Mouse (Mus musculus): ENCODE measurements at regions not wholly inside any gene's neighbourhood (a gene's known extent, or its start where the extent isn't known, plus 50 kb on each side); places are given as distances from the start of the nearest gene placed in this dataset.

DNA sequence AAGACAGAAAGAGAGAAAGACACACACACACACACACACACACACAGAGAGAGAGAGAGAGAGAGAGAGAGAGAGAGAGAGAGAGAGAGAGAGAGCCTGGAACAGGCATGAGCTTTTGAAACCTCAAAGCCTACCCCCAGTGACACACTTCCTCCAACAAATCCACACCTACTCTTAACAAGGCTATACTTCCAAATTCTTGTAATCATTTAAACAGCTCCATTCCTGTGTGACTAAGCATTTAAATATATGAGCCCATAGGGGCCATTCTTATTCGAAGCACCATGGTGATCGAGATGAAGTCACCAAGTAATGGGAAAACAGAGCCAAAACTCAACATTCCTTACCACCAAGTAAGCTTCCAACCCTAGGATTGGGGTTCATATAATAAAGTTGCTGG, 250.1 kb downstream of the Galc start:
- Histone ChIP-seq H3K27me3 (ENCODE audit: control insufficient read depth, insufficient read depth, low read length) (no peaks in the 10 kb centered on the region), H3K36me3 (ENCODE audit: control insufficient read depth, insufficient read depth, low read length) (no peaks in the 10 kb centered on the region), H3K4me3 (ENCODE audit: low read depth, low read length) (no peak overlapping the region), H3K9ac (ENCODE audit: low read length) (no peak overlapping the region), H3K4me1 (replicated peaks; ENCODE audit: control insufficient read depth, insufficient read depth, low read length) (no peaks in the 10 kb centered on the region), H3K9me3 (ENCODE audit: control insufficient read depth, low read length) (no peaks in the 10 kb centered on the region), H3K4me2 (ENCODE audit: low read depth, low read length, severe bottlenecking) (no peak overlapping the region), H3K27ac (ENCODE audit: low read depth, low read length) (no peak overlapping the region)
- DNase-seq (ENCODE audit: low spot score), result no peak
- ATAC-seq (replicated peaks; ENCODE audit: low FRiP score), result no peak
- WGBS, result 91% methylated on average over 2 of the region's 2 CpGs

- H3K9ac ChIP-seq (ENCODE audit: low read length), result no peak overlapping the region
- H3K27me3 ChIP-seq (ENCODE audit: control insufficient read depth, insufficient read depth, low read length), result no peaks in the 10 kb centered on the region
- no peaks in the 10 kb centered on the region for H3K4me1 ChIP-seq (replicated peaks; ENCODE audit: control insufficient read depth, insufficient read depth, low read length)
- no peak overlapping the region for H3K4me3 ChIP-seq (ENCODE audit: low read depth, low read length)
- ATAC-seq (replicated peaks; ENCODE audit: low FRiP score) (peak; percentile 51; the same call in 1 of the 2 replicates), DNase-seq (ENCODE audit: low spot score) (no peak)
- H3K4me2 ChIP-seq (ENCODE audit: low read depth, low read length, severe bottlenecking), result no peak overlapping the region
- no peaks in the 10 kb centered on the region for H3K36me3 ChIP-seq (ENCODE audit: control insufficient read depth, insufficient read depth, low read length)
- H3K9me3 ChIP-seq (ENCODE audit: control insufficient read depth, low read length), result no peaks in the 10 kb centered on the region
- no peak overlapping the region for H3K27ac ChIP-seq (ENCODE audit: low read depth, low read length)
- WGBS, result 56% methylated on average over 5 of the region's 5 CpGs
These were observed 253.4 kb downstream of the Galc start for GRCm38 (mm10) chr12:98005671-98006469.

DNA sequence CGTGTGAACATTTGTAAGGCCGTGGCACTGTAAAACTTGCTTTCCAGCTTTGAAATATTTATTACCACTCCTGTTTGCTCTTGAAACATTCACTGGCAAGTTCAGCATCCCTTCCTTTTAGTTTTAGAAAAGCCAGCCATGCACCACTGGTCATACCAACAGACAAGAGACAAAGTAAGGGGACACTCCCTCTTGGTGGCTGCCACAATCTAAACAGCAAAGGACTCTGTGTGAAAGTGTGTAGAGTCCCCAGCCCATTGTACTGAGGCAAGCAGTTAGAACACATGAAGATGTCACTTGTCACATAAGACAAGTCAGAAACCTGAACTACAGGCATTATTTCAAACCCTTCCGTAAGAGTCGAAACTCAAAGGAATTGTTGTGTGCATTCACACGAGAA, 257.0 kb downstream of the Galc start:
- 93% methylated on average over 5 of the region's 5 CpGs for WGBS
- no peak overlapping the region for H3K4me2 ChIP-seq (ENCODE audit: low read depth, low read length, severe bottlenecking)
- no peaks in the 10 kb centered on the region for H3K4me1 ChIP-seq (replicated peaks; ENCODE audit: control insufficient read depth, insufficient read depth, low read length)
- no peaks in the 10 kb centered on the region for H3K9me3 ChIP-seq (ENCODE audit: control insufficient read depth, low read length)
- H3K36me3 ChIP-seq (ENCODE audit: control insufficient read depth, insufficient read depth, low read length), result no peaks in the 10 kb centered on the region
- ATAC-seq (replicated peaks; ENCODE audit: low FRiP score) (no peak), DNase-seq (ENCODE audit: low spot score) (no peak)
- H3K27me3 ChIP-seq (ENCODE audit: control insufficient read depth, insufficient read depth, low read length), result no peaks in the 10 kb centered on the region
- no peak overlapping the region for H3K9ac ChIP-seq (ENCODE audit: low read length)
- no peak overlapping the region for H3K27ac ChIP-seq (ENCODE audit: low read depth, low read length)
- no peak overlapping the region for H3K4me3 ChIP-seq (ENCODE audit: low read depth, low read length)

DNA sequence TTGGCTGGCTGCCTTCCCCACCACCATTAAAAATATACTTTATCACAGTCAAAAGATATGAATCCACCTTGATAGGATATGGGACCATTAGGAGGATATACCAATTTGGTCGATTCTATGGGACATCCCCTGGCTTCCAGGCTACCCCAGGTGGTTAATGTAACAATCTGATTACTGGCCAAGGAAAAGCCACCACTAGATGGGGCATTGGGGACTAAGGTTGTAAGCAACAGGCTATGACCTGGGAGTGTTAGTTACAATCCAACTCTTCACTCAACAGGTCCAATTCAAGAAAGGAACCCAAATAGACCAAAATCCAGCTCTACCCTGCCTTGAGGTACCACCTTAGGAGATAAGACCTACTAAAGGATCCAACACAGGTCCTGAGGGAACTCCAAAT, 264.4 kb downstream of the Galc start:
- Histone ChIP-seq H3K9me3 (ENCODE audit: control insufficient read depth, low read length) (no peaks in the 10 kb centered on the region), H3K27me3 (ENCODE audit: control insufficient read depth, insufficient read depth, low read length) (no peaks in the 10 kb centered on the region), H3K4me3 (ENCODE audit: low read depth, low read length) (no peak overlapping the region), H3K27ac (ENCODE audit: low read depth, low read length) (no peak overlapping the region), H3K4me2 (ENCODE audit: low read depth, low read length, severe bottlenecking) (no peak overlapping the region), H3K9ac (ENCODE audit: low read length) (no peak overlapping the region), H3K4me1 (replicated peaks; ENCODE audit: control insufficient read depth, insufficient read depth, low read length) (no peaks in the 10 kb centered on the region), H3K36me3 (ENCODE audit: control insufficient read depth, insufficient read depth, low read length) (no peaks in the 10 kb centered on the region)
- DNase-seq (ENCODE audit: low spot score), result no peak
- 49% methylated on average over 1 of the region's 1 CpGs for WGBS
- no peak for ATAC-seq (replicated peaks; ENCODE audit: low FRiP score)

DNA sequence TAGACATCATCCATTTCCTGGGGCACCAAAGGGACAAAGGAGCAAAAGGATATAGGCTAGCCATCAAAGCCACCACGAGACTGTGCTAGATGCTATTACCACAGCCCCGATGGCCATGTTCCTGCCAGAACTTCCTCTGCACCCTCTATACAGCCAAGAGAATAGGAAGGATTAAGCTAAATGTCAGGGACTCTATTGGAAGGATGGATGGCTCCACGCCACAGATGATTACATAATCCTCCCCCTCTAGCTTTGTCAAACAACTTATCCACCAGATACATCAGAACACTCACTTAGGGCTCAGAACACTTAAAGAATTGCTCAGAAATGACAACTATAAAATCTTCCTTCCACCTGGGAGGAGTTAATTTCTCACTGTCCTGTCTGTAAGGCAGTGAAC, 265.3 kb downstream of the Galc start:
- Histone ChIP-seq H3K9me3 (ENCODE audit: control insufficient read depth, low read length) (no peaks in the 10 kb centered on the region), H3K36me3 (ENCODE audit: control insufficient read depth, insufficient read depth, low read length) (no peaks in the 10 kb centered on the region), H3K4me3 (ENCODE audit: low read depth, low read length) (no peak overlapping the region), H3K27me3 (ENCODE audit: control insufficient read depth, insufficient read depth, low read length) (no peaks in the 10 kb centered on the region), H3K4me1 (replicated peaks; ENCODE audit: control insufficient read depth, insufficient read depth, low read length) (no peaks in the 10 kb centered on the region), H3K9ac (ENCODE audit: low read length) (no peak overlapping the region), H3K4me2 (ENCODE audit: low read depth, low read length, severe bottlenecking) (no peak overlapping the region), H3K27ac (ENCODE audit: low read depth, low read length) (no peak overlapping the region)
- no peak for DNase-seq (ENCODE audit: low spot score)
- 77% methylated on average over 3 of the region's 3 CpGs for WGBS
- ATAC-seq (replicated peaks; ENCODE audit: low FRiP score), result no peak

DNA sequence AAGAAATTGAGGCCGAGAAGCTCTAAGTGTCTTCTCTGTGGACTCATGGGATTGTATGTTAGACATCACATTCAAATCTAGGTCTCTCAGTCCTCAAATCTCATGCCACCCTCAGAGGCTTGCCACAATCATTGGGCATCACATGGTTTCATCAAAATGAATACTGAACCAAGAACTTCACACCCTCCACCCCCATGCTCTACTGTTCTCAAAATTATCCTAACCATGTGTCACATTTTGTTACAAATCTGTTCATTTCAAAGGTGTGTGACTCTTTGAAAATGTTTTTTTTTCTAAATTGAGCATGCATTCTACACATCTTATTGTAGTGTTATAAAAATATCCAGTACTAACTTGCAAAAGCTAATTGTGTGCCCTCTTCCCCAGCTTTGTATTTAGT, 275.9 kb downstream of the Galc start:
- no peak for DNase-seq (ENCODE audit: low spot score)
- WGBS, result 92% methylated on average over 1 of the region's 1 CpGs
- Histone ChIP-seq H3K4me3 (ENCODE audit: low read depth, low read length) (no peak overlapping the region), H3K27ac (ENCODE audit: low read depth, low read length) (no peak overlapping the region), H3K4me1 (replicated peaks; ENCODE audit: control insufficient read depth, insufficient read depth, low read length) (no peaks in the 10 kb centered on the region), H3K9ac (ENCODE audit: low read length) (no peak overlapping the region), H3K9me3 (ENCODE audit: control insufficient read depth, low read length) (no peaks in the 10 kb centered on the region), H3K4me2 (ENCODE audit: low read depth, low read length, severe bottlenecking) (no peak overlapping the region), H3K27me3 (ENCODE audit: control insufficient read depth, insufficient read depth, low read length) (no peaks in the 10 kb centered on the region), H3K36me3 (ENCODE audit: control insufficient read depth, insufficient read depth, low read length) (no peaks in the 10 kb centered on the region)
- no peak for ATAC-seq (replicated peaks; ENCODE audit: low FRiP score)

GRCm38 (mm10) chr12:97978668-97979067, 280.6 kb downstream of the Galc start:
- Histone ChIP-seq H3K36me3 (ENCODE audit: control insufficient read depth, insufficient read depth, low read length) (no peaks in the 10 kb centered on the region), H3K27me3 (ENCODE audit: control insufficient read depth, insufficient read depth, low read length) (no peaks in the 10 kb centered on the region), H3K27ac (ENCODE audit: low read depth, low read length) (no peak overlapping the region), H3K4me2 (ENCODE audit: low read depth, low read length, severe bottlenecking) (no peak overlapping the region), H3K4me1 (replicated peaks; ENCODE audit: control insufficient read depth, insufficient read depth, low read length) (no peaks in the 10 kb centered on the region), H3K9me3 (ENCODE audit: control insufficient read depth, low read length) (no peaks in the 10 kb centered on the region), H3K4me3 (ENCODE audit: low read depth, low read length) (no peak overlapping the region), H3K9ac (ENCODE audit: low read length) (no peak overlapping the region)
- ATAC-seq (replicated peaks; ENCODE audit: low FRiP score) (0 out of 2 replicates have a peak, but pooled peaks have one; percentile 17), DNase-seq (ENCODE audit: low spot score) (no peak)
- 71% methylated on average over 3 of the region's 3 CpGs for WGBS

- no peak overlapping the region for H3K4me3 ChIP-seq (ENCODE audit: low read depth, low read length)
- WGBS, result 37% methylated on average over 8 of the region's 8 CpGs
- H3K4me2 ChIP-seq (ENCODE audit: low read depth, low read length, severe bottlenecking), result no peak overlapping the region
- DNase-seq (ENCODE audit: low spot score) (no peak), ATAC-seq (replicated peaks; ENCODE audit: low FRiP score) (peak; percentile 84)
- H3K27ac ChIP-seq (ENCODE audit: low read depth, low read length), result no peak overlapping the region
- no peaks in the 10 kb centered on the region for H3K36me3 ChIP-seq (ENCODE audit: control insufficient read depth, insufficient read depth, low read length)
- no peaks in the 10 kb centered on the region for H3K27me3 ChIP-seq (ENCODE audit: control insufficient read depth, insufficient read depth, low read length)
- H3K9me3 ChIP-seq (ENCODE audit: control insufficient read depth, low read length), result no peaks in the 10 kb centered on the region
- H3K4me1 ChIP-seq (replicated peaks; ENCODE audit: control insufficient read depth, insufficient read depth, low read length), result no peaks in the 10 kb centered on the region
- H3K9ac ChIP-seq (ENCODE audit: low read length), result no peak overlapping the region
These were observed 281.0 kb downstream of the Galc start for GRCm38 (mm10) chr12:97978178-97978651.

- Histone ChIP-seq H3K9ac (ENCODE audit: low read length) (no peak overlapping the region), H3K4me3 (ENCODE audit: low read depth, low read length) (no peak overlapping the region), H3K9me3 (ENCODE audit: control insufficient read depth, low read length) (no peaks in the 10 kb centered on the region), H3K4me1 (replicated peaks; ENCODE audit: control insufficient read depth, insufficient read depth, low read length) (no peaks in the 10 kb centered on the region), H3K27me3 (ENCODE audit: control insufficient read depth, insufficient read depth, low read length) (no peaks in the 10 kb centered on the region), H3K4me2 (ENCODE audit: low read depth, low read length, severe bottlenecking) (no peak overlapping the region), H3K36me3 (ENCODE audit: control insufficient read depth, insufficient read depth, low read length) (no peaks in the 10 kb centered on the region), H3K27ac (ENCODE audit: low read depth, low read length) (no peak overlapping the region)
- ATAC-seq (replicated peaks; ENCODE audit: low FRiP score) (0 out of 2 replicates have a peak, but pooled peaks have one; percentile 34), DNase-seq (ENCODE audit: low spot score) (no peak)
- 45% methylated on average over 3 of the region's 3 CpGs for WGBS
These were observed 281.6 kb downstream of the Galc start for GRCm38 (mm10) chr12:97977633-97978032.
